8 mouse cellular contexts compared by ENCODE assay signal in the genomic region with DNA sequence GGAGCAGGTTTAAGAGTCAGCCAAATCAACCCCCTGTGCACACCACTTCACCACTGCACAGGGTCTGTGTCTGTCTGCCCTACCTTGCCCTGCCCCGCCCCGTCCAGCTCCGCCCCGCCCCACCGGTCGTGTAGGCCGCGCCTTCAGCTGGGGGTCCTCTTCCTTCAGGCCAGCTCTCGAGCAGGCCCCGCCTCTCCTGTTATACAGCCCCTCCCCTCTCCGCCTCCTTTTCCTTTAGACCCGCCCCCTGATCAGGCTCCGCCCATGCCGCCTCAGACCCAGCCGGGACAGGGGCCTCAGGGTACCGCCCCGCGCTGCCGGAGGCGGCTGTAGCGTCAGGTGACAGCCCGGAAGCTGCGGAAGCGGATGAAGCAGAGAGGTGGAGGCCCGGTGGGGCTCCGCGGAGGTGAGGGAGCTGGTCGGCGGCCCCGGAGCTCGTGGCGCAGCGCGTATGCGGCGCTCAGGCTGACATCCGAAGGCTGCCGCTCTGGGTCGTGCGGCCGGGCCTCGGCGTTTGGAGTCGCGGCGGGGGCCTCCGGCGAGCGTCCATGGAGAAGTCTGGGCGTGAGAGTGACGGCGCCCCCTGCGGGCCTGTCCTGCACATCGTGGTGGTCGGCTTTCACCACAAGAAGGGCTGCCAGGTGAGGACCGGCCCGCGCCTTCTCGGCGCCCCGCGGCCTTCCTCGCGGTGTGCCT. TPM values are rescaled to one million over a fixed set of nuclear protein-coding genes. Genes with fewer than 3 reads are reported as not detected.
DNase-seq lines count a peak whose midpoint lies in the region; ATAC-seq lines count a peak whose summit lies in the region.

A gene (plus strand): TSS at position 326 of the 696 bp plus-strand sequence.

- under 1% methylated on average over 62 of the region's 64 CpGs for WGBS in hindbrain, embryonic 15.5 days

- peak within 1 kb of the TSS; percentile 59 for H3K4me3 ChIP-seq in hindbrain, embryonic 15.5 days

- no peaks in the 10 kb centered on the region for H3K9me3 ChIP-seq in hindbrain, embryonic 15.5 days

- no peaks in the 10 kb centered on the region for H3K27me3 ChIP-seq in hindbrain, embryonic 15.5 days

- ATAC-seq in hindbrain, embryonic 15.5 days (ENCODE audit: low FRiP score, low read depth) = peak; percentile 97

- H3K9ac ChIP-seq in hindbrain, embryonic 15.5 days = peak within 1 kb of the TSS; percentile 72

- peak within 1 kb of the TSS; percentile 70 for H3K4me2 ChIP-seq in hindbrain, embryonic 15.5 days

- peak; percentile 99 for DNase-seq in T-cell, adult 2 months (ENCODE audit: low spot score)
- peak; percentile 94 to 95 for DNase-seq in cerebellum, postnatal 36 days
- DNase-seq in frontal cortex, postnatal 36 days (ENCODE audit: low spot score in 2 of 2) = peak; percentile 95 to 97
- peak; percentile 96 for DNase-seq in left cerebral cortex, adult 11 months (ENCODE audit: low spot score)
- DNase-seq in lung, postnatal 4 days = peak; percentile 99
- peak; percentile 93 for DNase-seq in retina, postnatal 7 days (ENCODE audit: low read depth, low spot score)
- peak; percentile 97 for DNase-seq in urinary bladder, adult 2 months (ENCODE audit: low spot score)

- H3K4me1 ChIP-seq in hindbrain, embryonic 15.5 days (replicated peaks) = peaks cover 15% of the 10 kb centered on the region

- peak within 1 kb of the TSS; percentile 93 for H3K27ac ChIP-seq in hindbrain, embryonic 15.5 days (replicated peaks)

- no peaks in the 10 kb centered on the region for H3K36me3 ChIP-seq in hindbrain, embryonic 15.5 days

RNA-seq across cellular contexts. Expression of the gene that starts here (rescaled TPM):
- 25.8 and 26.1 TPM in 2 replicates for polyA plus RNA-seq in hindbrain, embryonic 15.5 days (2015; fragmentation: Nextera tagmentation; extraction: Ambion mirVana)
- 10.5 and 10.6 TPM in 2 replicates for polyA plus RNA-seq in urinary bladder, adult 2 months (2012; rRNA removed)

Comparison
In these comparisons a context has a peak if more than half of its experiments do, and no peak if none do; other contexts are left out.
1. Peak in every context shown above with its lines: DNase-seq, ATAC-seq, H3K4me3 ChIP-seq and H3K27ac ChIP-seq.